Comparison of ENCODE assay signal across 10 mouse cellular contexts in genomic region chr2:24927810-24928479, GRCm38 (mm10). TPM values are rescaled to one million over a fixed set of nuclear protein-coding genes. Genes with fewer than 3 reads are reported as not detected.
DNase-seq lines count a peak whose midpoint lies in the region; ATAC-seq and TF ChIP-seq lines count a peak whose summit lies in the region.
"Had no signal": no experiment of that assay in that cellular context is flagged by ENCODE, and none has a peak within 500 bp of the region (broad histone marks: within the 10 kb centered on the region; RNA-seq: fewer than 3 reads in every experiment).

No protein-coding gene starts in this region.

- 44% methylated on average over 4 of the region's 4 CpGs for WGBS in heart, adult 2 months
- 69% methylated on average over 4 of the region's 4 CpGs for WGBS in forebrain, postnatal 0 days

- no peak for DNase-seq in heart, adult 2 months
- DNase-seq in heart, postnatal 10 days, result no peak
- peak; percentile 53 for DNase-seq in cerebellum, postnatal 10 days
- peak; percentile 50 to 84 for DNase-seq in kidney, adult 8-10 months
- peak; percentile 91 for DNase-seq in skeletal muscle tissue, adult 2 months (ENCODE audit: low read depth, low spot score)
- no peak for DNase-seq in spleen, adult 12 weeks (ENCODE audit: low spot score)
- no peak for DNase-seq in layer of hippocampus, postnatal 14 days (ENCODE audit: low spot score in 2 of 2)
- no peak for DNase-seq in forebrain, postnatal 0 days

- no peak for TF ChIP-seq EP300 in heart, adult 2 months (IDR thresholded peaks at IDR 0.05; ENCODE audit: insufficient read depth, low read depth, low read length)

- no peaks in the 10 kb centered on the region for H3K79me2 ChIP-seq in heart, adult 2 months (replicated peaks; ENCODE audit: control insufficient read depth, insufficient read depth, low read length)

- no peak overlapping the region for H3K4me2 ChIP-seq in forebrain, postnatal 0 days (ENCODE audit: low read depth)

- no peak for TF ChIP-seq POLR2A in heart, adult 2 months (IDR thresholded peaks at IDR 0.05; ENCODE audit: insufficient read depth, low read depth, low read length)

- H3K27ac ChIP-seq in heart, adult 2 months, result 0 out of 2 replicates have a peak overlapping the region, but pooled peaks have one; percentile 5
- no peak overlapping the region for H3K27ac ChIP-seq in forebrain, postnatal 0 days (ENCODE audit: low read depth, low read length)

- H3K27me3 ChIP-seq in heart, adult 2 months (ENCODE audit: control insufficient read depth, insufficient read depth, low read length), result no peaks in the 10 kb centered on the region
- H3K27me3 ChIP-seq in forebrain, postnatal 0 days (ENCODE audit: insufficient read depth, low read length), result no peaks in the 10 kb centered on the region

- intact Hi-C loops in heart, adult 2 months (cut with DNase I), result no loop called here
- intact Hi-C loops in heart, postnatal 10 days (cut with DNase I), result no loop called here

- TF ChIP-seq CTCF in heart, adult 2 months (IDR thresholded peaks at IDR 0.05), result no peak
- no peak for TF ChIP-seq CTCF in forebrain, postnatal 0 days (IDR thresholded peaks at IDR 0.05; ENCODE audit: low read depth)

- no peak for ATAC-seq in forebrain, postnatal 0 days

- H3K9ac ChIP-seq in heart, adult 2 months (ENCODE audit: low read depth, low read length), result no peak overlapping the region
- no peak overlapping the region for H3K9ac ChIP-seq in forebrain, postnatal 0 days

- no peaks in the 10 kb centered on the region for H3K36me3 ChIP-seq in heart, adult 2 months (ENCODE audit: control insufficient read depth, insufficient read depth, low read length)
- peaks cover 6% of the 10 kb centered on the region; the same call in 1 of the 2 replicates for H3K36me3 ChIP-seq in forebrain, postnatal 0 days (ENCODE audit: insufficient read depth)

- no peak overlapping the region for H3K4me3 ChIP-seq in heart, adult 2 months
- no peak overlapping the region for H3K4me3 ChIP-seq in forebrain, postnatal 0 days (ENCODE audit: low read depth, low read length)
- H3K4me3 ChIP-seq: erythroblast, embryonic 14.5 days had no signal

- H3K9me3 ChIP-seq in forebrain, postnatal 0 days (ENCODE audit: low read length), result no peaks in the 10 kb centered on the region
- H3K9me3 ChIP-seq: G1E had no signal

- peaks cover 8% of the 10 kb centered on the region for H3K4me1 ChIP-seq in heart, adult 2 months (ENCODE audit: control insufficient read depth, insufficient read depth, low read length)
- H3K4me1 ChIP-seq in forebrain, postnatal 0 days (ENCODE audit: insufficient read depth), result no peaks in the 10 kb centered on the region

RNA-seq across cellular contexts. Expression of gene Arrdc1, which starts 7.1 kb away (rescaled TPM):
- total RNA-seq in heart, adult 2 months (2021), result 1 to 10 TPM; 4.5 to 5.7 TPM
- polyA plus RNA-seq in heart, adult 2 months (2012; rRNA removed), result 21.8 and 27.1 TPM in 2 replicates
- total RNA-seq in heart, postnatal 10 days (2021), result 10 to 100 TPM; 11.1 to 12.3 TPM
- 10 to 100 TPM; 16.5 to 17.5 TPM for total RNA-seq in layer of hippocampus, postnatal 14 days (2021)
- total RNA-seq in forebrain, postnatal 0 days (2014; rRNA removed), result 44.3 and 44.4 TPM in 2 replicates
- polyA plus RNA-seq in forebrain, postnatal 0 days (2015; fragmentation: Nextera tagmentation; extraction: Ambion mirVana), result 35.3 and 37.8 TPM in 2 replicates

RNA-seq across cellular contexts. Expression of gene Ehmt1, which starts 8.5 kb away (rescaled TPM):
- total RNA-seq in heart, adult 2 months (2021), result 10 to 100 TPM; 29.8 to 33.2 TPM
- 27.0 and 47.8 TPM in 2 replicates for polyA plus RNA-seq in heart, adult 2 months (2012; rRNA removed)
- total RNA-seq in heart, postnatal 10 days (2021), result 10 to 100 TPM; 51.2 to 57.9 TPM
- total RNA-seq in layer of hippocampus, postnatal 14 days (2021), result 10 to 100 TPM; 74.8 to 75.6 TPM
- total RNA-seq in forebrain, postnatal 0 days (2014; rRNA removed), result 72.4 and 89.4 TPM in 2 replicates
- 44.2 and 72.1 TPM in 2 replicates for polyA plus RNA-seq in forebrain, postnatal 0 days (2015; fragmentation: Nextera tagmentation; extraction: Ambion mirVana)

RNA-seq across cellular contexts. Expression of gene Zmynd19, which starts 21.6 kb away (rescaled TPM):
- total RNA-seq in heart, adult 2 months (2021), result 10 to 100 TPM; 16.7 to 17.5 TPM
- 6.4 and 10.0 TPM in 2 replicates for polyA plus RNA-seq in heart, adult 2 months (2012; rRNA removed)
- 10 to 100 TPM; 19.7 to 24.2 TPM for total RNA-seq in heart, postnatal 10 days (2021)
- total RNA-seq in layer of hippocampus, postnatal 14 days (2021), result 10 to 100 TPM; 34.6 to 36.8 TPM
- 34.9 and 39.9 TPM in 2 replicates for total RNA-seq in forebrain, postnatal 0 days (2014; rRNA removed)
- polyA plus RNA-seq in forebrain, postnatal 0 days (2015; fragmentation: Nextera tagmentation; extraction: Ambion mirVana), result 19.2 and 21.9 TPM in 2 replicates

RNA-seq across cellular contexts. Expression of gene Dph7, which starts 34.3 kb away (rescaled TPM):
- total RNA-seq in heart, adult 2 months (2021), result 1 to 10 TPM; 4.0 to 4.4 TPM
- 6.9 and 10.2 TPM in 2 replicates for polyA plus RNA-seq in heart, adult 2 months (2012; rRNA removed)
- 1 to 10 TPM; 4.9 to 7.3 TPM for total RNA-seq in heart, postnatal 10 days (2021)
- total RNA-seq in layer of hippocampus, postnatal 14 days (2021), result 10 to 100 TPM; 29.7 TPM
- total RNA-seq in forebrain, postnatal 0 days (2014; rRNA removed), result 42.9 and 54.0 TPM in 2 replicates
- polyA plus RNA-seq in forebrain, postnatal 0 days (2015; fragmentation: Nextera tagmentation; extraction: Ambion mirVana), result 40.8 and 45.1 TPM in 2 replicates

RNA-seq across cellular contexts. Expression of gene Mrpl41, which starts 47.0 kb away (rescaled TPM):
- total RNA-seq in heart, adult 2 months (2021), result 10 to 100 TPM; 80.9 to 97.0 TPM
- polyA plus RNA-seq in heart, adult 2 months (2012; rRNA removed), result 82.0 and 90.0 TPM in 2 replicates
- total RNA-seq in heart, postnatal 10 days (2021), result 10 to 100 TPM; 87.3 to 88.0 TPM
- 10 to 100 TPM; 96.8 to 99.2 TPM for total RNA-seq in layer of hippocampus, postnatal 14 days (2021)
- total RNA-seq in forebrain, postnatal 0 days (2014; rRNA removed), result 79.4 and 123 TPM in 2 replicates
- polyA plus RNA-seq in forebrain, postnatal 0 days (2015; fragmentation: Nextera tagmentation; extraction: Ambion mirVana), result 174 and 203 TPM in 2 replicates

Comparison
In these comparisons a context has a peak if more than half of its experiments do, and no peak if none do; other contexts are left out.
1. DNase-seq: peak in cerebellum, postnatal 10 days (2 of 2), kidney, adult 8-10 months (2 of 2) and skeletal muscle tissue, adult 2 months (single experiment); none in heart, adult 2 months (0 of 2), heart, postnatal 10 days (0 of 2), spleen, adult 12 weeks (single experiment), layer of hippocampus, postnatal 14 days (0 of 2) and forebrain, postnatal 0 days (single experiment).